Mouse (Mus musculus) CH12.LX (cell line): ENCODE results near the gene Tyrobp.

Experiments
- CHD2 ChIP-seq: IDR thresholded peaks from 2 replicates; pipeline ENCODE4 v1.6.1; 2011; ENCODE audit warnings: low read length, improper control_type of control experiment
- JUND ChIP-seq: conservative IDR thresholded peaks from 2 replicates; pipeline ENCODE4 v1.6.1; 2011; ENCODE audit warnings: low read depth, low read length, improper control_type of control experiment
- POLR2A ChIP-seq: IDR thresholded peaks from 2 replicates; pipeline ENCODE4 v1.6.1; 2011; ENCODE audit warnings: low read depth, mild to moderate bottlenecking, improper control_type of control experiment, low read length
- POLR2AphosphoS2 ChIP-seq: IDR thresholded peaks from 2 replicates; pipeline ENCODE4 v1.6.1; 2011; ENCODE audit warnings: low read depth, low read length, improper control_type of control experiment
- ZC3H11A ChIP-seq: IDR thresholded peaks from 2 replicates; pipeline ENCODE4 v1.6.1; 2012; ENCODE audit warnings: low read depth, mild to moderate bottlenecking, inconsistent platforms, low read length, improper control_type of control experiment
- ZKSCAN1 ChIP-seq: IDR thresholded peaks from 2 replicates; pipeline ENCODE4 v1.6.1; 2012; ENCODE audit warnings: low read depth, inconsistent platforms, low read length, improper control_type of control experiment, borderline replicate concordance

- no peak for TF ChIP-seq ZC3H11A
- no peak for TF ChIP-seq JUND
- no peak for TF ChIP-seq POLR2AphosphoS2
- no peak for TF ChIP-seq ZKSCAN1
- TF ChIP-seq CHD2, result no peak
- no peak for TF ChIP-seq POLR2A
Observed at GRCm38 (mm10) chr7:30444971-30445751, 31.6 kb downstream of the Tyrobp start, which contains the start of gene Aplp1.
